Mouse (Mus musculus): Measurements from ENCODE around the gene Cers3. TPM values are rescaled to one million over a fixed set of nuclear protein-coding genes. Genes with fewer than 3 reads are reported as not detected.

Cers3 gene
- total and polyA plus RNA-seq, 2 experiments from 2014 or later: 0.37 to 0.53 TPM

DNA sequence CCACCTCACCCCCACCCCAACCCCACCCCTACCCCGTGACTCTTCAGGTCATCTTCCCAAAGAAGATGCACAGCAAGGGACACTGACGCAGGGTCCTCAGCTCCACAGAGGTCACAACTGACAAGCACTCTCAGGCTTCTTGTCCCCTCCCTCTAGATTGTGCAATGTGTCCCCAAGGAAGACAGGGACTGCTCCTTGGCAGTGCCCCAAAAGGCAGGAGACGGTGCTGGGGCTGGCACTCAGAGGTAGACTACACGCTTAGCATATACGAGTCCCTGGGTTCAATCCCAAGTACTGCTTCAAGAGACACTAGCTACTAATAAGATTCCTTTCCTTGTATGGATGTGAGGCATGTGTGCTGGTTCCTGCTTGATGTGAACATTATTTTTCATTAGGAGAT lies 2.3 kb upstream of the Cers3 start:
- WGBS: 51% methylated on average over 5 of the region's 5 CpGs

DNA sequence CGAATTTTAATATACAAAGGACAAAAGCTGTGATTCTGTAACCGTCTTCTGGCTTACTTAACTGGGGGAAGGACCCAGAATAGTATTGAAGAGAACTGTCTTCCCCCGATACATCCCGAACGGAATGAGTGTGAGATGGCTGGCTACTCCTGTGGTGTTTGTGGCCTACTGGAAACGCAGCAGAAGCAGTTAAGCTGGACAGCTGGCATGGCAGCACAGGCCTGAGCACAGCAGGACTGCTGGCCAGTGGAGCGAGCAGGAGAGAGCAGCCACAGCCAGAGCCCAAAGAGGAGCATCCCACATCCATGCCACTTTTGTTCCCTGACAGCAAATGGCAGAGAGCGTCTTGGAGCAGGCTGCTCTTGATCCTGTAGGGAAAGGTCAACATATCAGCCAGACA lies 1.9 kb upstream of the Cers3 start:
- no peaks in the 10 kb centered on the region for H3K9me3 ChIP-seq (ENCODE audit: low read length)
- no peak for TF ChIP-seq CTCF (IDR thresholded peaks at IDR 0.05; ENCODE audit: low read depth)
- DNase-seq (ENCODE audit: low spot score): peak; percentile 70
- H3K4me2 ChIP-seq (ENCODE audit: low read depth, low read length): no peak overlapping the region
- no peaks in the 10 kb centered on the region for H3K36me3 ChIP-seq (ENCODE audit: insufficient read depth, low read length)
- peak overlapping the region; percentile 51; the same call in 1 of the 2 replicates for H3K27ac ChIP-seq
- ATAC-seq: peak; percentile 81
- H3K27me3 ChIP-seq (ENCODE audit: insufficient read depth, low read length): no peaks in the 10 kb centered on the region
- no peak overlapping the region for H3K9ac ChIP-seq (replicated peaks; ENCODE audit: low read length)
- WGBS: 46% methylated on average over 8 of the region's 8 CpGs
- no peak overlapping the region for H3K4me3 ChIP-seq (ENCODE audit: low read length)
- H3K4me1 ChIP-seq (ENCODE audit: insufficient read depth, low read length): peaks cover 5% of the 10 kb centered on the region; the same call in 1 of the 2 replicates

More for the DNA sequence above, 2.3 kb upstream of the Cers3 start:
- Histone ChIP-seq H3K27ac (peak overlapping the region; percentile 51; the same call in 1 of the 2 replicates), H3K4me2 (ENCODE audit: low read depth, low read length) (no peak overlapping the region), H3K36me3 (ENCODE audit: insufficient read depth, low read length) (no peaks in the 10 kb centered on the region), H3K27me3 (ENCODE audit: insufficient read depth, low read length) (no peaks in the 10 kb centered on the region), H3K9ac (replicated peaks; ENCODE audit: low read length) (no peak overlapping the region), H3K4me1 (ENCODE audit: insufficient read depth, low read length) (peaks cover 5% of the 10 kb centered on the region; the same call in 1 of the 2 replicates), H3K9me3 (ENCODE audit: low read length) (no peaks in the 10 kb centered on the region), H3K4me3 (ENCODE audit: low read length) (no peak overlapping the region)
- no peak for TF ChIP-seq CTCF (IDR thresholded peaks at IDR 0.05; ENCODE audit: low read depth)
- peak; percentile 37 for DNase-seq (ENCODE audit: low spot score)
- peak; percentile 47; the same call in 1 of the 2 replicates for ATAC-seq

- TF ChIP-seq CTCF (IDR thresholded peaks at IDR 0.05; ENCODE audit: low read depth): no peak
- no peak for ATAC-seq
Measured at GRCm38 (mm10) chr7:66746972-66747371, 3.7 kb downstream of the Cers3 start.

DNA sequence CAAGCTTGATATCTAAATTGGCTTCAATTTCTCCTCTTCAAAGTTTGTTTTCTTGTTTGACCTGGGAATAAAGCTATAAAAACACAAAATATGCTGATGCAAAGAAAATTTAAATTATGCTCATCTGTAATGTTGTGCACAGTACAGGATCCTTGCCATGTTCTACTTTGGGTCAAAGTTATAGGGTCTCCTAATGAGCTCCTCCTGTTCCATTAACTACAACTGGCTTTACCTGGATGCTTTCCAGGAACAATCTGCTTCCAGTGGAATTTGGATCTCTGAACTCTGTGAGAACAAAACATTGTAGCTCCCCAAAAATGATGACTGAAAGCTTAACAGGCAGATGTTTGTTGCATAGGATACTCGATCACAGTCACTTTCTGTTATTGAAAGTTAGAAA lies 6.7 kb downstream of the Cers3 start:
- Histone ChIP-seq H3K27me3 (ENCODE audit: insufficient read depth, low read length) (no peaks in the 10 kb centered on the region), H3K36me3 (ENCODE audit: insufficient read depth, low read length) (no peaks in the 10 kb centered on the region), H3K9ac (replicated peaks; ENCODE audit: low read length) (no peak overlapping the region), H3K4me2 (ENCODE audit: low read depth, low read length) (no peak overlapping the region), H3K9me3 (ENCODE audit: low read length) (no peaks in the 10 kb centered on the region), H3K4me3 (ENCODE audit: low read length) (no peak overlapping the region), H3K4me1 (ENCODE audit: insufficient read depth, low read length) (no peaks in the 10 kb centered on the region), H3K27ac (no peak overlapping the region)
- no peak for TF ChIP-seq CTCF (IDR thresholded peaks at IDR 0.05; ENCODE audit: low read depth)
- ATAC-seq: no peak
- WGBS: 81% methylated on average over 1 of the region's 1 CpGs
- no peak for DNase-seq (ENCODE audit: low spot score)

More at GRCm38 (mm10) chr7:66746972-66747371, 3.7 kb downstream of the Cers3 start:
- Histone ChIP-seq H3K4me3 (ENCODE audit: low read length) (no peak overlapping the region), H3K4me2 (ENCODE audit: low read depth, low read length) (no peak overlapping the region), H3K36me3 (ENCODE audit: insufficient read depth, low read length) (no peaks in the 10 kb centered on the region), H3K9me3 (ENCODE audit: low read length) (no peaks in the 10 kb centered on the region), H3K4me1 (ENCODE audit: insufficient read depth, low read length) (no peaks in the 10 kb centered on the region), H3K9ac (replicated peaks; ENCODE audit: low read length) (no peak overlapping the region), H3K27me3 (ENCODE audit: insufficient read depth, low read length) (no peaks in the 10 kb centered on the region), H3K27ac (no peak overlapping the region)
- 88% methylated on average over 7 of the region's 7 CpGs for WGBS
- no peak for DNase-seq (ENCODE audit: low spot score)

GRCm38 (mm10) chr7:66753816-66754215 lies 10.5 kb downstream of the Cers3 start:
- no peak overlapping the region for H3K4me2 ChIP-seq (ENCODE audit: low read depth, low read length)
- no peaks in the 10 kb centered on the region for H3K36me3 ChIP-seq (ENCODE audit: insufficient read depth, low read length)
- H3K4me1 ChIP-seq (ENCODE audit: insufficient read depth, low read length): no peaks in the 10 kb centered on the region
- TF ChIP-seq CTCF (IDR thresholded peaks at IDR 0.05; ENCODE audit: low read depth): no peak
- no peak overlapping the region for H3K4me3 ChIP-seq (ENCODE audit: low read length)
- H3K27me3 ChIP-seq (ENCODE audit: insufficient read depth, low read length): no peaks in the 10 kb centered on the region
- 75% methylated on average over 8 of the region's 8 CpGs for WGBS
- ATAC-seq (no peak), DNase-seq (ENCODE audit: low spot score) (no peak)
- H3K9ac ChIP-seq (replicated peaks; ENCODE audit: low read length): no peak overlapping the region
- H3K27ac ChIP-seq: no peak overlapping the region
- no peaks in the 10 kb centered on the region for H3K9me3 ChIP-seq (ENCODE audit: low read length)

DNA sequence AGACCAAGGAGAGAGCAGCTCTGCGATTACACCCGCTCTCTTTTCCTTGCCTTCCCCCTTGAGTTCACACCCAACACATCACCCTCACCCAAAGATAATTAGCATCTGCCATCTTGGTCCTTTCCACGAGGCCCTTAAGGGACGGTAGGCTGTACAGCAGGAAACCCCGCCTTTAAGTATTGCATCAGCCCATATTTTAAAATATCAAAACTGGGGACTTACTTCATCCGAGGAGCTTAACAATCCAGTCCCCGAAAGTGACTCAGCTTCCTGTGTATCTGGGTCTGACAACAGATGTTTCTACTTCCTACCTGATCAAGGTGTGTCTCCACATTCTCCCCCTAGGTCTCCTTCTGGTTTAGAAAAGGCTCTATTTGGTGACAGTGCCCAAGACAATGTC lies 12.3 kb downstream of the Cers3 start:
- H3K36me3 ChIP-seq (ENCODE audit: insufficient read depth, low read length): no peaks in the 10 kb centered on the region
- no peak overlapping the region for H3K4me2 ChIP-seq (ENCODE audit: low read depth, low read length)
- no peak for ATAC-seq
- H3K9me3 ChIP-seq (ENCODE audit: low read length): no peaks in the 10 kb centered on the region
- DNase-seq (ENCODE audit: low spot score): no peak
- no peaks in the 10 kb centered on the region for H3K27me3 ChIP-seq (ENCODE audit: insufficient read depth, low read length)
- no peak overlapping the region for H3K4me3 ChIP-seq (ENCODE audit: low read length)
- H3K27ac ChIP-seq: no peak overlapping the region
- 90% methylated on average over 7 of the region's 7 CpGs for WGBS
- no peaks in the 10 kb centered on the region for H3K4me1 ChIP-seq (ENCODE audit: insufficient read depth, low read length)
- H3K9ac ChIP-seq (replicated peaks; ENCODE audit: low read length): no peak overlapping the region
- TF ChIP-seq CTCF (IDR thresholded peaks at IDR 0.05; ENCODE audit: low read depth): no peak

DNA sequence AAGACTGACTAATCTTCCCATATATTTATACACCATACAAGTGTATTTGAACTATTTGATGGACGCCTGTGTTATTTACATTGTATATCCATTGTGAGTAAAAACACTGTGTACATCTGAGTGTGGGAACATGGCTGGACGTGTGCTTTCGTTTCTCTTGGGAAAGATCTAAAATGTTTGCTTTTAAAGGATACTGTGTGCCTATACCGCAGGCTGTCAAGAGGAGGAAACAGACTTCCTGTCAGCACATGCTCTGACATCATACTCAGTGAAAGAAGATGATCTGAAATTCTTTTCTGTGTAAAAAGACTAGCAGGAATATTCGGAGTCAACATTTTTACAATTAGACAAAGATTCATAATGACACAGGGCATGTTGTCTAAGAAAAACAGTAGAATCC lies 26.6 kb downstream of the Cers3 start:
- Histone ChIP-seq H3K9me3 (ENCODE audit: low read length) (no peaks in the 10 kb centered on the region), H3K36me3 (ENCODE audit: insufficient read depth, low read length) (no peaks in the 10 kb centered on the region), H3K4me2 (ENCODE audit: low read depth, low read length) (no peak overlapping the region), H3K9ac (replicated peaks; ENCODE audit: low read length) (no peak overlapping the region), H3K4me1 (ENCODE audit: insufficient read depth, low read length) (no peaks in the 10 kb centered on the region), H3K27ac (no peak overlapping the region), H3K4me3 (ENCODE audit: low read length) (no peak overlapping the region), H3K27me3 (ENCODE audit: insufficient read depth, low read length) (no peaks in the 10 kb centered on the region)
- ATAC-seq (no peak), DNase-seq (ENCODE audit: low spot score) (no peak)
- WGBS: 81% methylated on average over 5 of the region's 5 CpGs
- TF ChIP-seq CTCF (IDR thresholded peaks at IDR 0.05; ENCODE audit: low read depth): no peak

Data from hindbrain, postnatal 0 days (tissue).